Mouse (Mus musculus): ENCODE measurements around the gene Ssh2.

GRCm38 (mm10) chr11:77472775-77473174 is 256.7 kb downstream of the Ssh2 start:
- TF ChIP-seq MAFK (IDR thresholded peaks at IDR 0.05; ENCODE audit: insufficient read depth, low read depth, low read length) (no peak), HCFC1 (IDR thresholded peaks at IDR 0.05; ENCODE audit: borderline replicate concordance, insufficient read depth, low read length) (no peak), ZNF384 (IDR thresholded peaks at IDR 0.05; ENCODE audit: low read depth, low read length) (no peak)

Data from ES-E14 (cell line).